Mouse (Mus musculus) CH12.LX (cell line): ENCODE results near the gene Gm5617. TPM values are rescaled to one million over a fixed set of nuclear protein-coding genes. Genes with fewer than 3 reads are reported as not detected.

Source experiments
- DNase-seq: peaks from one replicate; pipeline ENCODE4 v3.0.0-alpha.2; 2013; ENCODE audit errors: extremely low read depth
- H3K27ac ChIP-seq: 2 replicates; pipeline ENCODE4 v1.5.1; 2012; ENCODE audit warnings: low read depth, mild to moderate bottlenecking, control low read depth, moderate library complexity; ENCODE audit not compliant: insufficient read depth
- H3K27me3 ChIP-seq: replicated peaks from 2 replicates; pipeline ENCODE3; 2012; ENCODE audit warnings: inconsistent platforms
- H3K36me3 ChIP-seq, 2 experiments: replicated peaks in 1 of 2; 2 replicates each; pipeline versions ENCODE3 to v1.6.1; 2012; ENCODE audit warnings: inconsistent platforms in 1 of 2, low read length in 1 of 2, mild to moderate bottlenecking in 1 of 2, mixed read lengths in 1 of 2, moderate library complexity in 1 of 2; ENCODE audit not compliant: control insufficient read depth in 1 of 2, insufficient read depth in 1 of 2
- H3K4me1 ChIP-seq, 2 experiments: 2 replicates each; pipeline ENCODE4 v1.6.1; 2012; ENCODE audit warnings: inconsistent platforms in 1 of 2, moderate library complexity in 1 of 2; ENCODE audit not compliant: insufficient read depth in 2 of 2, control insufficient read depth in 1 of 2
- H3K4me2 ChIP-seq: 2 replicates; pipeline ENCODE4 v1.6.1; 2012; ENCODE audit warnings: low read depth, mild to moderate bottlenecking, control low read depth; ENCODE audit not compliant: poor library complexity, insufficient read depth, severe bottlenecking
- H3K4me3 ChIP-seq, 3 experiments: fragments of 150-350 bp in 1 of 3; sonication (generic) in 1 of 3; replicated peaks in 1 of 3; 2 replicates each; pipeline versions ENCODE3 to v1.5.1; 2011 to 2012; ENCODE audit warnings: low read depth in 2 of 3, low read length in 2 of 3, mild to moderate bottlenecking in 2 of 3, moderate library complexity in 2 of 3, control low read depth in 1 of 3, improper control_type of control experiment in 1 of 3, inconsistent platforms in 1 of 3, mixed read lengths in 1 of 3; ENCODE audit not compliant: poor library complexity in 1 of 3
- H3K79me2 ChIP-seq: replicated peaks from 2 replicates; pipeline ENCODE4 v1.6.1; 2012; ENCODE audit warnings: mild to moderate bottlenecking, moderate library complexity; ENCODE audit not compliant: control insufficient read depth, poor library complexity, insufficient read depth, severe bottlenecking; ENCODE audit errors: extremely low read depth
- H3K9ac ChIP-seq: 2 replicates; pipeline ENCODE4 v1.6.1; 2012; ENCODE audit warnings: low read depth, mild to moderate bottlenecking, control low read depth, moderate library complexity; ENCODE audit not compliant: insufficient read depth
- H3K9me3 ChIP-seq: replicated peaks from 2 replicates; pipeline ENCODE3; 2012; ENCODE audit warnings: low read length, inconsistent platforms, mixed read lengths
- CHD1 ChIP-seq: IDR thresholded peaks from 2 replicates; pipeline ENCODE4 v1.6.1; 2012; ENCODE audit warnings: low read depth, low read length, improper control_type of control experiment, inconsistent platforms
- CTCF ChIP-seq, 2 experiments: IDR thresholded peaks in 1 of 2; conservative IDR thresholded peaks in 1 of 2; 2 replicates each; pipeline ENCODE4 v1.5.1; 2011 to 2012; ENCODE audit warnings: low read depth in 2 of 2, low read length in 2 of 2, improper control_type of control experiment in 1 of 2, inconsistent platforms in 1 of 2, mild to moderate bottlenecking in 1 of 2, moderate library complexity in 1 of 2
- E2F4 ChIP-seq: IDR thresholded peaks from 2 replicates; pipeline ENCODE4 v1.6.1; 2011; ENCODE audit warnings: low read depth, low read length, improper control_type of control experiment; ENCODE audit not compliant: insufficient replicate concordance
- ELF1 ChIP-seq: IDR thresholded peaks from 2 replicates; pipeline ENCODE4 v1.6.1; 2014; ENCODE audit warnings: low read depth, mild to moderate bottlenecking, inconsistent platforms, low read length, improper control_type of control experiment
- GABPA ChIP-seq: IDR thresholded peaks from 2 replicates; pipeline ENCODE4 v1.6.1; 2012; ENCODE audit warnings: low read depth, low read length, improper control_type of control experiment, inconsistent platforms; ENCODE audit not compliant: insufficient replicate concordance
- HCFC1 ChIP-seq: IDR thresholded peaks from 2 replicates; pipeline ENCODE4 v1.6.1; 2012; ENCODE audit warnings: low read depth, mild to moderate bottlenecking, inconsistent platforms, low read length, improper control_type of control experiment
- IRF4 ChIP-seq: IDR thresholded peaks from 2 replicates; pipeline ENCODE4 v1.6.1; 2014; ENCODE audit warnings: low read depth, mild to moderate bottlenecking, inconsistent platforms, low read length, improper control_type of control experiment
- MAX ChIP-seq: IDR thresholded peaks from 2 replicates; pipeline ENCODE4 v1.6.1; 2011; ENCODE audit warnings: low read length, improper control_type of control experiment
- MAZ ChIP-seq: IDR thresholded peaks from 2 replicates; pipeline ENCODE4 v1.6.1; 2012; ENCODE audit warnings: low read depth, mild to moderate bottlenecking, inconsistent platforms, low read length, improper control_type of control experiment, moderate library complexity
- MEF2A ChIP-seq: IDR thresholded peaks from 2 replicates; pipeline ENCODE4 v1.6.1; 2014; ENCODE audit warnings: low read depth, mild to moderate bottlenecking, inconsistent platforms, low read length, improper control_type of control experiment, borderline replicate concordance
- MXI1 ChIP-seq: IDR thresholded peaks from 2 replicates; pipeline ENCODE4 v1.6.1; 2011; ENCODE audit warnings: mild to moderate bottlenecking, low read depth, low read length, improper control_type of control experiment
- MYC ChIP-seq: IDR thresholded peaks from 2 replicates; pipeline ENCODE4 v1.6.1; 2011; ENCODE audit warnings: low read depth, mild to moderate bottlenecking, improper control_type of control experiment, low read length
- NRF1 ChIP-seq: IDR thresholded peaks from 2 replicates; pipeline ENCODE4 v1.6.1; 2014; ENCODE audit warnings: low read depth, mild to moderate bottlenecking, inconsistent platforms, low read length, improper control_type of control experiment, moderate library complexity
- PAX5 ChIP-seq: IDR thresholded peaks from 2 replicates; pipeline ENCODE4 v1.6.1; 2012; ENCODE audit warnings: low read length, inconsistent platforms, mixed read lengths
- POLR2AphosphoS2 ChIP-seq: IDR thresholded peaks from 2 replicates; pipeline ENCODE4 v1.6.1; 2011; ENCODE audit warnings: low read depth, low read length, improper control_type of control experiment
- SMC3 ChIP-seq: IDR thresholded peaks from 2 replicates; pipeline ENCODE4 v1.6.1; 2011; ENCODE audit warnings: low read depth, low read length, improper control_type of control experiment
- USF1 ChIP-seq: IDR thresholded peaks from 2 replicates; pipeline ENCODE4 v1.6.1; 2014; ENCODE audit warnings: low read depth, mild to moderate bottlenecking, inconsistent platforms, low read length, improper control_type of control experiment
- ZC3H11A ChIP-seq: IDR thresholded peaks from 2 replicates; pipeline ENCODE4 v1.6.1; 2012; ENCODE audit warnings: low read depth, mild to moderate bottlenecking, inconsistent platforms, low read length, improper control_type of control experiment
- ZNF384 ChIP-seq: IDR thresholded peaks from 2 replicates; pipeline ENCODE4 v1.6.1; 2012; ENCODE audit warnings: low read depth, low read length, improper control_type of control experiment, inconsistent platforms
- dilution Hi-C: fragments of 300-500 bp; cut with MboI; formaldehyde crosslinking; loops from 2 replicates; pipeline ENCODE4 v1.14.3; 2020; ENCODE audit warnings: low sequenced_read_pairs; ENCODE audit not compliant: extremely low pct_unique_long_range_greater_than_20kb, extremely low pct_ligation_motif_present
- in situ Hi-C: fragments of 300-500 bp; cut with MboI; formaldehyde crosslinking; loops from 3 replicates; pipeline ENCODE4 v1.14.3; 2019; ENCODE audit warnings: low sequenced_read_pairs, low pct_ligation_motif_present, low pct_unique_long_range_greater_than_20kb, mixed read lengths
- polyA plus RNA-seq: library from polyadenylated mRNA; unstranded; fragments of >175 nt; gene quantifications from 2 replicates; pipeline ENCODE4 v1.2.1, GENCODE M21; 2012; ENCODE audit warnings: low read depth; ENCODE audit not compliant: insufficient read length
- total RNA-seq, 2 experiments: library from RNA; depleted of rRNA; stranded (reverse); fragments of 300-350 nt in 1 of 2; fragments of >200 nt in 1 of 2; gene quantifications; 2 replicates each; pipeline ENCODE4 v1.2.3; 2012 to 2014

Gm5617 gene
- total and polyA plus RNA-seq, 3 experiments, result 20.4 to 35.2 (median 20.5) TPM

DNA sequence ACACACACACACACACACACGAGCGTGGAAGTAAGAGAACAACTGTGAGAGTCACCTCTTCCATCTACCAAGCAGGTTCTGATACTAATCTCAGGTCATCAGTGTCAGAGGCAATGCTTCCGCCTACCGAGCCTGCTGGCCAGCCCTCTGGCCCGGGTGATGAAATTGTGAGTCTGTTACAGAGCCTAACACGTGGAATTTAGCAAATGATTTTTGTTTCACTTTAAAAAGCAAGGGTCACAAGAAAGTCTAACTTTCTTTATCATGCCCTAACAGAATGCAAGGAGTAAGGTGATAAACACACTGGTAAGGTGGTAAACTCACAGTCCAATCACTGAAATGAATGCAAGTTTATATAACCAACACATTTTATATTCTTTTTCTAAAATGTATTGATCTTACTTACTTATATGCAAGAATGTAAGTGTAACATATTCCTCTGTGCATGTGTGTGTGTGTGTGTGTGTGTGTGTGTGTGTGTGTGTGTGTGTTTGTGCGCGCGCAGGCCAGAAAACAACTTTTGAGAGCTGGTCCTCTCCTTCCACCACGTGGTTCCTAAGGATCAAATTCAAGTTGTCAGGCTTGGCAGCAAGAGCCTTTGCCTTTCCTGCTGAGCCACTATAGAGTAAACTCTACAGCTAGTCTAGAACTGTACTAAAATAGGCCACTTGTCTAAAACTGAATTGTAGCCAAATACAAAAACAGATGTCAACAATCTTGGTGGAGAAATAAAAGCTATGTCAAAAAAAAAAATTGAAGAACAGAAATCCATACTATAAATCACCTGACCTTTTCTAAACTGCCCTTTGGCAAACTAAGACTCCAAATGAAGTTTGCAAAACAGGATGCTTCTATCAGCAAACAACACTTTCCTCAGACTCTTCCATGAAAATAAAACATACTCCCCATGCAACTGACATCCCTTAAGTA lies 18.7 kb upstream of the Gm5617 start:
- Histone ChIP-seq H3K9ac (peak overlapping the region; percentile 59; the same call in 1 of the 2 replicates), H3K36me3 (peaks cover 16 to 69% of the 10 kb centered on the region in 2 experiments), H3K4me2 (peak overlapping the region; percentile 97), H3K27me3 (no peaks in the 10 kb centered on the region), H3K4me3 (no peak overlapping the region), H3K27ac (peak overlapping the region; percentile 62), H3K79me2 (peaks cover 42% of the 10 kb centered on the region), H3K9me3 (no peaks in the 10 kb centered on the region), H3K4me1 (peaks cover 10 to 50% of the 10 kb centered on the region in 2 experiments)
- dilution Hi-C loops, result no loop called here
- no peak for TF ChIP-seq PAX5
- no peak for TF ChIP-seq SMC3
- no peak for TF ChIP-seq ZNF384
- TF ChIP-seq NRF1, result no peak
- no peak for TF ChIP-seq POLR2AphosphoS2
- peak; percentile 81 for TF ChIP-seq MYC
- peak; percentile 50; the same call in 1 of the 2 replicates for TF ChIP-seq MAX
- TF ChIP-seq MEF2A, result no peak
- no peak for TF ChIP-seq ZC3H11A
- no peak for TF ChIP-seq ELF1
- TF ChIP-seq MXI1, result peak; percentile 52; the same call in 1 of the 2 replicates
- TF ChIP-seq USF1, result no peak
- TF ChIP-seq MAZ, result no peak
- TF ChIP-seq CTCF (conservative IDR thresholded peaks at IDR 0.05 in 1 of 2, IDR thresholded peaks at IDR 0.05 in 1 of 2; ENCODE audit: low read depth in 2 of 2, low read length in 2 of 2), result no peak
- TF ChIP-seq HCFC1, result no peak
- TF ChIP-seq GABPA, result no peak
- no peak; the same call in 1 of the 2 replicates for TF ChIP-seq IRF4
- in situ Hi-C loops, result no loop called here
- DNase-seq, result no peak

DNA sequence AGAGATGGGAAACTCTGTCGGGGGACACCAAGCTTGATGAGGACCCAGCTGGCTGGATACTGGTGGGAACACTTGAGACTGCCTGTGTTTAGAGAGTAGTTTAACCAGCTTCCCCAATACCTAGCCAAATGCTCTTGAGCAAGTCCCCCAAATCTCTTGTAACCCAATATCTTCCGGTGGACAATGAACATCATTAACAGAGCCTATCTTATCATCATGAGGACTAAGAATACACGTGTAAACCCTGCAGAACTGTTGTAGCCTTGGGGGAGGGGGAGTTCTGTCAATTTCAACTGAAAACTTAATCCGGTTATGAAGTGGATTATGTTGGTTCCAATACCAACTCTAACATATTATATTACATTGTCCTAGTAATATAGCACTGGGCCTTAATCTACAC lies 16.4 kb upstream of the Gm5617 start:
- Histone ChIP-seq H3K4me3 (peak overlapping the region in 1 of 3 experiments; percentile 21), H3K36me3 (peaks cover 0 to 56% of the 10 kb centered on the region in 2 experiments)
- in situ Hi-C loops, result no loop called here

More for the DNA sequence above, 16.4 kb upstream of the Gm5617 start:
- dilution Hi-C loops, result no loop called here
- H3K9ac ChIP-seq, result peak overlapping the region; percentile 55; the same call in 1 of the 2 replicates
- no peaks in the 10 kb centered on the region for H3K27me3 ChIP-seq
- H3K27ac ChIP-seq, result no peak overlapping the region; the same call in 1 of the 2 replicates
- no peaks in the 10 kb centered on the region for H3K9me3 ChIP-seq
- H3K4me1 ChIP-seq, result peaks cover 16 to 61% of the 10 kb centered on the region in 2 experiments
- DNase-seq, result no peak
- TF ChIP-seq PAX5 (no peak), E2F4 (no peak), MXI1 (no peak), CHD1 (no peak), ELF1 (no peak)
- H3K79me2 ChIP-seq, result peaks cover 34% of the 10 kb centered on the region
- peak overlapping the region; percentile 97 for H3K4me2 ChIP-seq
